In the genomic region with DNA sequence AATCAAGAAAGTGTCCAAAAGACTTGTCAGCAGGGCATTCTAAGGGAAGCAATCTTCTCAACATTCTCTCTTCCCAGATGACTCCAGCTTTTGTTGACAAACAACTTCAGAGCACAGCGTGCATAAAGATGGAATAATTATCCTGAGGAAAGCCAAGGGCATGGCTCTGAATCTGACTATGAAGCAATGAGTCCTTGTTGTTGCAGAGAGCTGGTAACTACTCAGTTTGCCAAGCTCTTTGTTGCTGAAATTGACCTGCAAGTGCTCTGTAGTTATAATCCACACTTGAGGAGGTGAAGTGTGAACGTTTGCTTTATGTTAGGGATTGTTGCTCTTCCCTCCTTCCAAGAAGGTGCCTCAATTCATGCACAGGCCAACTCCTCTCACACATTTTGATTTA, we compare ENCODE assay signal across 16 mouse cellular contexts.
A peak's percentile ranks its signal among the peaks of the same experiment; 100 is the strongest.
DNase-seq lines count a peak whose midpoint lies in the region; ATAC-seq lines count a peak whose summit lies in the region.
"Had no signal": no experiment of that assay in that cellular context is flagged by ENCODE, and none has a peak within 500 bp of the region (broad histone marks: within the 10 kb centered on the region; RNA-seq: fewer than 3 reads in every experiment).

No protein-coding gene starts in this region.

- 0 out of 2 replicates have a peak, but pooled peaks cover 5% of the 10 kb centered on the region for H3K27me3 ChIP-seq in hindbrain, embryonic 10.5 days (ENCODE audit: insufficient read depth, poor library complexity, severe bottlenecking)
- no peaks in the 10 kb centered on the region for H3K27me3 ChIP-seq in hindbrain, embryonic 13.5 days
- H3K27me3 ChIP-seq in embryonic facial prominence, embryonic 13.5 days: no peaks in the 10 kb centered on the region
- no peaks in the 10 kb centered on the region for H3K27me3 ChIP-seq in midbrain, embryonic 15.5 days (replicated peaks)
- H3K27me3 ChIP-seq: hindbrain, embryonic 15.5 days had no signal

- DNase-seq in hindbrain, embryonic 10.5 days (ENCODE audit: low spot score): no peak
- DNase-seq in lung, postnatal 10 days: peak; percentile 5
- DNase-seq in lung, postnatal 36 days: no peak
- DNase-seq in gastrocnemius, postnatal 10 days: no peak
- no peak for DNase-seq in heart, postnatal 25 days (ENCODE audit: low spot score)
- DNase-seq: cerebellum, adult 11 months; kidney, adult 18-20 months; spleen, adult 18-20 months; thymus, postnatal 4 days had no signal

- no peak overlapping the region for H3K4me3 ChIP-seq in hindbrain, embryonic 10.5 days
- H3K4me3 ChIP-seq in hindbrain, embryonic 13.5 days: no peak overlapping the region
- H3K4me3 ChIP-seq in embryonic facial prominence, embryonic 13.5 days: no peak overlapping the region
- H3K4me3 ChIP-seq in midbrain, embryonic 15.5 days: no peak overlapping the region
- H3K4me3 ChIP-seq: hindbrain, embryonic 15.5 days had no signal

- WGBS in hindbrain, embryonic 10.5 days: 57% methylated on average over 2 of the region's 2 CpGs
- WGBS in hindbrain, embryonic 13.5 days: 57% methylated on average over 2 of the region's 2 CpGs
- WGBS in embryonic facial prominence, embryonic 13.5 days: 53% methylated on average over 2 of the region's 2 CpGs
- WGBS in midbrain, embryonic 15.5 days: 51% methylated on average over 2 of the region's 2 CpGs

- H3K4me2 ChIP-seq in hindbrain, embryonic 13.5 days: no peak overlapping the region
- H3K4me2 ChIP-seq in embryonic facial prominence, embryonic 13.5 days: no peak overlapping the region
- no peak overlapping the region for H3K4me2 ChIP-seq in midbrain, embryonic 15.5 days
- H3K4me2 ChIP-seq: hindbrain, embryonic 15.5 days; liver, embryonic 11.5 days had no signal

- ATAC-seq in hindbrain, embryonic 13.5 days (ENCODE audit: low FRiP score): no peak
- ATAC-seq in embryonic facial prominence, embryonic 13.5 days (ENCODE audit: insufficient number of reproducible peaks, insufficient read depth, low FRiP score, low TSS enrichment, low read depth): no peak
- ATAC-seq in midbrain, embryonic 15.5 days (replicated peaks): no peak
- ATAC-seq: activated CD4-positive, CD25-positive, alpha-beta regulatory T cell, adult 4 months; forebrain, embryonic 16.5 days had no signal

- no peak overlapping the region for H3K9ac ChIP-seq in hindbrain, embryonic 13.5 days
- no peak overlapping the region for H3K9ac ChIP-seq in embryonic facial prominence, embryonic 13.5 days
- H3K9ac ChIP-seq in midbrain, embryonic 15.5 days: no peak overlapping the region
- H3K9ac ChIP-seq: hindbrain, embryonic 15.5 days had no signal

- peaks cover 2% of the 10 kb centered on the region; the same call in 1 of the 2 replicates for H3K9me3 ChIP-seq in hindbrain, embryonic 10.5 days
- H3K9me3 ChIP-seq in hindbrain, embryonic 13.5 days: no peaks in the 10 kb centered on the region
- H3K9me3 ChIP-seq in embryonic facial prominence, embryonic 13.5 days: no peaks in the 10 kb centered on the region; the same call in 1 of the 2 replicates
- no peaks in the 10 kb centered on the region for H3K9me3 ChIP-seq in midbrain, embryonic 15.5 days
- H3K9me3 ChIP-seq: hindbrain, embryonic 15.5 days had no signal

- intact Hi-C loops in heart, postnatal 25 days (cut with DNase I): no loop called here

- H3K27ac ChIP-seq in hindbrain, embryonic 10.5 days: peak overlapping the region; percentile 70
- no peak overlapping the region for H3K27ac ChIP-seq in hindbrain, embryonic 13.5 days
- 0 out of 2 replicates have a peak overlapping the region, but pooled peaks have one; percentile 51 for H3K27ac ChIP-seq in embryonic facial prominence, embryonic 13.5 days
- H3K27ac ChIP-seq in midbrain, embryonic 15.5 days: 0 out of 2 replicates have a peak overlapping the region, but pooled peaks have one; percentile 39
- H3K27ac ChIP-seq: hindbrain, embryonic 15.5 days had no signal

- H3K36me3 ChIP-seq in hindbrain, embryonic 10.5 days: no peaks in the 10 kb centered on the region
- no peaks in the 10 kb centered on the region for H3K36me3 ChIP-seq in hindbrain, embryonic 13.5 days
- H3K36me3 ChIP-seq in embryonic facial prominence, embryonic 13.5 days: no peaks in the 10 kb centered on the region
- no peaks in the 10 kb centered on the region for H3K36me3 ChIP-seq in midbrain, embryonic 15.5 days (replicated peaks)
- H3K36me3 ChIP-seq: hindbrain, embryonic 15.5 days had no signal

- peaks cover 23% of the 10 kb centered on the region for H3K4me1 ChIP-seq in hindbrain, embryonic 10.5 days (replicated peaks)
- H3K4me1 ChIP-seq in hindbrain, embryonic 13.5 days (replicated peaks): peaks cover 15% of the 10 kb centered on the region
- peaks cover 17% of the 10 kb centered on the region for H3K4me1 ChIP-seq in embryonic facial prominence, embryonic 13.5 days
- peaks cover 9% of the 10 kb centered on the region; the same call in 1 of the 2 replicates for H3K4me1 ChIP-seq in midbrain, embryonic 15.5 days
